Mouse (Mus musculus) megakaryocyte, embryonic 14.5 days (primary cell): ENCODE data around the gene Pkd1. TPM values are rescaled to one million over a fixed set of nuclear protein-coding genes. Genes with fewer than 3 reads are reported as not detected.

Experiments used
- H3K27me3 ChIP-seq: replicated peaks from 2 replicates; pipeline ENCODE3; 2012; ENCODE audit warnings: inconsistent platforms
- H3K36me3 ChIP-seq: replicated peaks from 2 replicates; pipeline ENCODE3; 2012; ENCODE audit warnings: low read length, inconsistent platforms, mixed read lengths
- H3K4me1 ChIP-seq: 2 replicates; pipeline ENCODE4 v1.6.1; 2012; ENCODE audit warnings: inconsistent platforms
- H3K4me3 ChIP-seq: replicated peaks from 2 replicates; pipeline ENCODE3; 2012; ENCODE audit warnings: moderate library complexity, mild to moderate bottlenecking, inconsistent platforms
- H3K9me3 ChIP-seq: 2 replicates; pipeline ENCODE4 v1.6.1; 2012; ENCODE audit warnings: inconsistent platforms
- FLI1 ChIP-seq: IDR thresholded peaks from 2 replicates; pipeline ENCODE4 v1.6.1; 2012; ENCODE audit warnings: low read length, inconsistent platforms, mixed read lengths
- GATA1 ChIP-seq: IDR thresholded peaks from 3 replicates; pipeline ENCODE4 v1.6.1; 2012; ENCODE audit warnings: mixed read lengths, low read length, inconsistent platforms, borderline replicate concordance
- polyA plus RNA-seq: library from polyadenylated mRNA; stranded (reverse); fragments of >175 nt; gene quantifications from 2 replicates; pipeline ENCODE4 v1.2.3, GENCODE M21; 2012; ENCODE audit warnings: low replicate concordance; ENCODE audit not compliant: insufficient read depth

Gene Pkd1
- polyA plus RNA-seq, 1 experiment: 3.5 TPM

DNA sequence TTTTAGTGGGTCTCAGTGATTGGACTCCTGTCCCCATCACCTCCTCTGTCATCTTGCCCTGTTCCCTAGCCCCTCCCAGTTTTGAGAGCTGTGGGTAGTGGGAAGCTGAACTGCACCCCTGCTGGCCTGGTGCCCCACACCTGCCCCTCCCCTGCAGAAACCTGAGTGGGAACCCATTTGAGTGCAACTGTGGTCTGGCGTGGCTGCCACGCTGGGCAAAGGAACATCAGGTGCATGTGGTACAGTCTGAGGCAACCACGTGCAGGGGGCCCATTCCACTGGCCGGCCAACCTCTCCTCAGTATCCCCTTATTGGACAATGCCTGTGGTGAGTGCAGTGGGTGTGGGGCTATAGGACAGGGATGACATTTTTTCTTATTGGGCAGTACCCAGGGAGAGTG is 14.8 kb downstream of the Pkd1 start:
- no peaks in the 10 kb centered on the region for H3K27me3 ChIP-seq
- no peak overlapping the region for H3K4me3 ChIP-seq
- H3K9me3 ChIP-seq: no peaks in the 10 kb centered on the region
- peaks cover 55% of the 10 kb centered on the region for H3K36me3 ChIP-seq
- TF ChIP-seq FLI1: no peak
- TF ChIP-seq GATA1: no peak
- peaks cover 68% of the 10 kb centered on the region for H3K4me1 ChIP-seq

DNA sequence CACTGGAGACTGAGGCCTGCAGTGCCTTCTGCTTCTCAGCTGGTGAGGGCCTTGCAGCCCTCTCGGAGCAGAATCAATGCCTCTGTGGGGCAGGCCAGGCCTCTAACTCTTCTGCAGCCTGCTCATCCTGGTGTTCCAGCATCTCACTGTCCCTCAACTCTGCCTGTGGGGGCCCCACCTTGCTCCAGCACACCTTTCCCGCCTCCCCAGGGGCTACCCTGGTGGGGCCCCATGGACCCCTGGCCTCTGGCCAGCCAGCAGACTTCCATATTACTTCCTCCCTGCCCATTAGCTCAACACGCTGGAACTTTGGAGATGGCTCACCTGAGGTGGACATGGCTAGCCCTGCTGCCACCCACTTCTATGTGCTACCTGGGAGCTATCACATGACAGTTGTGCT is 15.5 kb downstream of the Pkd1 start:
- Histone ChIP-seq H3K36me3 (peaks cover 61% of the 10 kb centered on the region), H3K27me3 (no peaks in the 10 kb centered on the region), H3K9me3 (no peaks in the 10 kb centered on the region), H3K4me3 (no peak overlapping the region), H3K4me1 (peaks cover 64% of the 10 kb centered on the region)
- no peak for TF ChIP-seq FLI1
- TF ChIP-seq GATA1: no peak

DNA sequence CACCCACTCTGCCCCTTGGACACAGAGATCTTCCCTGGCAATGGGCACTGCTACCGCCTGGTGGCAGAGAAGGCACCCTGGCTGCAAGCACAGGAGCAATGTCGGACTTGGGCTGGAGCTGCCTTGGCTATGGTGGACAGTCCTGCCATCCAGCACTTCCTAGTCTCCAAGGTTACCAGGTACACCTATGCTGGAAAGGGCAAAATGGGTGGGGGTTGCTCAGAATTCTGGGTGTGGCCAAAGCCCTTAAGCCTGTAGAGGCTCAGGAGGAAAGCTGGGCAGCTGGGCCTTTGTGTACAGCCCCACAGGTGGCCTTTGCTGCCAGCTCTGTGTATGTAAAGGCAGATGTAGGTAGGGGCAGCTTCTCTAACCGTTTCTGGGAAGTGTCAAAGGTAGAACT is 16.2 kb downstream of the Pkd1 start:
- H3K27me3 ChIP-seq: no peaks in the 10 kb centered on the region
- H3K36me3 ChIP-seq: peaks cover 68% of the 10 kb centered on the region
- H3K9me3 ChIP-seq: no peaks in the 10 kb centered on the region
- no peak overlapping the region for H3K4me3 ChIP-seq
- peaks cover 57% of the 10 kb centered on the region for H3K4me1 ChIP-seq
- TF ChIP-seq GATA1 (no peak), FLI1 (no peak)

DNA sequence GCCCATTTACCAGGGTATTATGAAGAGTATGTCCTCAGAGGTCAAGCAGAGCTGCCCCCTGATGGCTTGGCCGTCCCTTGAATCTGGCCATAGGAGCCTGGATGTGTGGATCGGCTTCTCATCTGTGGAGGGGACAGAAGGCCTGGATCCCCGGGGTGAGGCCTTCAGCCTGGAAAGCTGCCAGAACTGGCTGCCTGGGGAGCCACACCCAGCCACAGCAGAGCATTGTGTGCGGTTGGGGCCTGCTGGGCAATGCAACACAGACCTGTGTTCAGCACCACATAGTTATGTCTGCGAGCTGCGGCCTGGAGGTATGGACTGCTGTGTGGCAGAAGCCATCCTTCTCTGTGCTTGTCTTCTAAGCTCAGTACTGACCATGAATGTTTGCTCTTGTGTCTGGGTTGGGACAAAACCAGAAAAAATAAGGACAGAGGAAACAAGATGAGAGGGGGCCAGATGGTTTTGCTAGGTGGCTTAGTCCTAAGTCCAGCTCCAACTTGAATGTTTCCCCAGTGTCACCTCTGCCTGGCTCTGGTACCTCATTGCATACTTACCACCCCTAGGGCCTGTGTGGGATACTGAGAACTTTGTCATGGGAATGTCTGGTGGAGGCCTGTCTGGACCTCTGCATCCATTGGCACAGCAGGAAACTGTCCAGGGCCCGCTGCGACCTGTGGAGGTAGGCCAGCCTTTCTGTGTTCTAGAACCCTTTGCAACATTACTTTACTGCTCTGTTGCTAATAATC is 17.6 kb downstream of the Pkd1 start:
- Histone ChIP-seq H3K27me3 (no peaks in the 10 kb centered on the region), H3K4me3 (no peak overlapping the region), H3K4me1 (peaks cover 51% of the 10 kb centered on the region), H3K36me3 (peaks cover 82% of the 10 kb centered on the region), H3K9me3 (no peaks in the 10 kb centered on the region)
- no peak for TF ChIP-seq GATA1
- no peak for TF ChIP-seq FLI1

DNA sequence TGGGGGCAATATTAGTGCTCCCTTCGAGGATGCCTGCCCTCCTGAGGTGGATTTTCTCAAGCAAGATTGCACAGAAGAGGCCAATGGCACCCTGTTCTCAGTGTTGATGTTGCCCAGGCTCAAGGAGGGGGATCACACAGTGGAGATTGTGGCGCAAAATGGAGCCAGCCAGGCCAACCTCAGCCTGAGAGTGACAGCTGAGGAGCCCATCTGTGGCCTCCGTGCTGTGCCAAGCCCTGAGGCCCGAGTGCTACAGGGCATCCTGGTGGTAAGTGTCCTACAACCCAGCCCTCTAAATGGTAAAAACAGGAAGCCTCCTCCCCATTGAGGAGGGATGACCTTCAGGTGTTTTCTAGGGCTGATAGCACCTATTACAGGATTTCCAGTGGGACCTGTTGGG is 20.2 kb downstream of the Pkd1 start:
- H3K4me3 ChIP-seq: no peak overlapping the region
- H3K4me1 ChIP-seq: peaks cover 37% of the 10 kb centered on the region
- no peaks in the 10 kb centered on the region for H3K9me3 ChIP-seq
- H3K36me3 ChIP-seq: peaks cover 100% of the 10 kb centered on the region
- no peak for TF ChIP-seq GATA1
- TF ChIP-seq FLI1: no peak
- no peaks in the 10 kb centered on the region for H3K27me3 ChIP-seq

DNA sequence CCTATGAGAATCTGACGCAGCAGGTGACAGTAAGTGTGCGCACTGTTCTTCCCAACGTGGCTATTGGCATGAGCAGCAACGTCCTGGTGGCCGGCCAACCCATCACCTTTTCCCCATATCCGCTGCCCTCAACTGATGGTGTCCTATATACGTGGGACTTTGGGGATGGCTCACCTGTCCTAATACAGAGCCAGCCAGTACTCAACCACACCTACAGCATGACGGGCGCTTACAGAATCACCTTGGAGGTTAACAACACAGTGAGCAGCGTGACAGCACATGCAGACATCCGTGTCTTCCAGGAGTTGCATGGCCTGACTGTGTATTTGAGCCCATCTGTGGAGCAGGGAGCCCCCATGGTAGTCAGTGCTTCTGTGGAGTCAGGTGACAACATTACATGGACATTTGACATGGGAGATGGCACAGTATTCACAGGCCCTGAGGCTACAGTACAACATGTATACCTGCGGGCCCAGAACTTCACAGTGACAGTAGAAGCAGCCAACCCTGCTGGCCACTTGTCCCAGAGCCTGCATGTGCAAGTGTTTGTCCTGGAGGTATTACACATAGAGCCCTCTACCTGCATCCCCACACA is 23.1 kb downstream of the Pkd1 start:
- Histone ChIP-seq H3K9me3 (no peaks in the 10 kb centered on the region), H3K4me3 (no peak overlapping the region), H3K36me3 (peaks cover 100% of the 10 kb centered on the region), H3K27me3 (no peaks in the 10 kb centered on the region), H3K4me1 (peaks cover 24% of the 10 kb centered on the region)
- no peak for TF ChIP-seq GATA1

DNA sequence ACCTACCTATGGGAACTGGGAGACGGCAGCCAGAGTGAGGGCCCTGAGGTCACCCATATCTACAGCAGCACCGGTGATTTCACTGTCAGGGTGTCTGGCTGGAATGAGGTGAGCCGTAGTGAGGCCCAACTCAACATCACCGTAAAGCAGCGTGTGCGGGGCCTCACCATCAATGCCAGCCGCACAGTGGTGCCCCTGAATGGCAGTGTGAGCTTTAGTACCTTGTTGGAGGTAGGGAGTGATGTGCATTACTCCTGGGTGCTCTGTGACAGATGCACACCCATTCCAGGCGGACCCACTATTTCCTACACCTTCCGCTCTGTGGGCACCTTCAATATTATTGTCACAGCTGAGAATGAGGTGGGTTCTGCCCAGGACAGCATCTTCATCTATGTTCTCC is 24.2 kb downstream of the Pkd1 start:
- TF ChIP-seq FLI1 (no peak), GATA1 (no peak)
- Histone ChIP-seq H3K27me3 (no peaks in the 10 kb centered on the region), H3K36me3 (peaks cover 100% of the 10 kb centered on the region)

DNA sequence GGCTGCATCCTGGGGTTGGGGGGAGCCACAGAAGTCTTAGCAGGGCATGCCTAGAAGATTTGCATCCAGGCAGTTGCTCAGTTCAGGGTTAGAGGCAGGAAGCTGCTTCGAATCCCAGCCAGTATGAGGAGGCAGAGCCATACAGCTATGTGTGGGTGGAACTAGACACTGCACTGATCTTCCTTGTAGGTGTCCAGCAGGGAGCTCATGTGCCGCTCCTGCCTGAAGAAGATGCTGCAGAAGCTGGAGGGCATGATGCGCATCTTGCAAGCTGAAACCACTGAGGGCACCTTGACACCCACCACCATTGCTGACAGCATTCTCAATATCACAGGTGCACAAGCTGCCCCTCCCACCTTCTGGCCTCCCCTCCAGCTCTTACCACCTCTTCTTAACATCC is 29.9 kb downstream of the Pkd1 start:
- Histone ChIP-seq H3K27me3 (no peaks in the 10 kb centered on the region), H3K4me1 (peaks cover 7% of the 10 kb centered on the region), H3K4me3 (no peak overlapping the region), H3K9me3 (no peaks in the 10 kb centered on the region), H3K36me3 (peaks cover 91% of the 10 kb centered on the region)
- no peak for TF ChIP-seq GATA1
- TF ChIP-seq FLI1: no peak

More for the DNA sequence above, 24.2 kb downstream of the Pkd1 start:
- Histone ChIP-seq H3K9me3 (no peaks in the 10 kb centered on the region), H3K4me1 (peaks cover 17% of the 10 kb centered on the region; the same call in 1 of the 2 replicates), H3K4me3 (no peak overlapping the region)

DNA sequence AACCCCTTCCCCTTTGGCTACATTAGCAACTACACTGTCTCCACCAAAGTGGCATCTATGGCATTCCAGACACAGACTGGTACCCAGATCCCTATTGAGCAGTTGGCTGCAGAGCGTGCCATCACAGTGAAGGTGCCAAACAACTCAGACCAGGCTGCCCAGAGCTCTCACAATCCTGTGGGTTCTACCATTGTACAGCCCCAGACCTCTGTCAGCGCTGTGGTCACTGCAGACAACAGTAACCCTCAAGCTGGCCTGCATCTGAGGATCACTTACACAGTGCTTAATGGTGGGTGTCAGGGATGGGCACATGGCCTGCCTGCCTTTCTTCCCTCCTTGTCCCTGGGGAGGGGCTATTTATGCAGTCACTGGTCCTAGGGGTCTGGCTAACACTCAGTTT is 30.7 kb downstream of the Pkd1 start:
- peaks cover 84% of the 10 kb centered on the region for H3K36me3 ChIP-seq
- H3K27me3 ChIP-seq: no peaks in the 10 kb centered on the region
- no peaks in the 10 kb centered on the region for H3K9me3 ChIP-seq
- no peak overlapping the region for H3K4me3 ChIP-seq
- peaks cover 7% of the 10 kb centered on the region for H3K4me1 ChIP-seq
- no peak for TF ChIP-seq GATA1
- TF ChIP-seq FLI1: no peak

DNA sequence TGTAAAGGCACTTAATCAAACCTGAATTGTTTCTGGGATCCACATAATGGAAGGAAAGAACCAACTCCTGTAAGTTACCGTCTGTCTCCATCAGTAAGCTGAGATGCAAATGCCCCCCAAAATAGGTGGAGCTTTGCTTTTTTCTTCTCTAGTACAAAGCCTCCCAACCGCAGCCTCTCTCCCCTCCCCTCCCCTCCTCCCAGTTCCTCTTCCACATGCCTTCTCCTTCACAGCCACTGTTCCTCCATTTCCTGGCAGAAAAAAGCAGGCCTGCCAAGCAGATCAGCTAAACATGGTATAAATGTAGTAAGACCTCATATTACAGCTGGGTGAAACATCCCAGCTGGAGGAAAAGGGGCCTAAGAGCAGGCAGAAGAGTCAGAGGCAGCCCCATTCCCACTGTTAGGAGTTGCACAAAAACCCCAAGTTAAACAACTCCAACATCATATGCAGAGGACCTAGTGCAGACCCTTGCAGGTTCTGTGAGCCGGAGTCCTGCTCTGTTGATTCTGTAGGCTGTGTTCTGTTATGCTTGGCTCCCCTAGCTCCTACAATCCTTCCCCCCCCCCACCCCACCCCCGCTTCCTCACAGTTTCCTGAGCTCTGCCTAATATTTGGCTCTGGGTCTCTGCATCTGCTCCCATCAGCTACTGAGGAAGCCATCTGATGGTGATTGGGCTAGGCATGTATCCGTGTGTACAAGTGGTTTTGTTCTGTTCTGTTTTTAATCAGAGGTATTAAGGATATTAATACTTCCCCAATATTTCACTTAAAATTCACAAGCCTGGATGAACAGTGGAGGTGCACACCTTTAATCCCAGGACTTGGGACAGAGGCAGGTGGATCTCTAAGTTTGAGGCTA is 34.2 kb downstream of the Pkd1 start:
- Histone ChIP-seq H3K4me1 (peaks cover 7% of the 10 kb centered on the region), H3K9me3 (no peaks in the 10 kb centered on the region), H3K4me3 (no peak overlapping the region), H3K36me3 (peaks cover 82% of the 10 kb centered on the region), H3K27me3 (no peaks in the 10 kb centered on the region)
- TF ChIP-seq FLI1 (no peak), GATA1 (no peak)
